Mouse (Mus musculus) CH12F3 (cell line): Measurements from ENCODE around the gene Immp2l.

Experiments
- in situ Hi-C: fragments of 300-500 bp; cut with MboI; formaldehyde crosslinking; loops from 2 replicates; pipeline ENCODE4 v1.14.3; 2020; ENCODE audit warnings: low sequenced_read_pairs

The Immp2l gene

DNA sequence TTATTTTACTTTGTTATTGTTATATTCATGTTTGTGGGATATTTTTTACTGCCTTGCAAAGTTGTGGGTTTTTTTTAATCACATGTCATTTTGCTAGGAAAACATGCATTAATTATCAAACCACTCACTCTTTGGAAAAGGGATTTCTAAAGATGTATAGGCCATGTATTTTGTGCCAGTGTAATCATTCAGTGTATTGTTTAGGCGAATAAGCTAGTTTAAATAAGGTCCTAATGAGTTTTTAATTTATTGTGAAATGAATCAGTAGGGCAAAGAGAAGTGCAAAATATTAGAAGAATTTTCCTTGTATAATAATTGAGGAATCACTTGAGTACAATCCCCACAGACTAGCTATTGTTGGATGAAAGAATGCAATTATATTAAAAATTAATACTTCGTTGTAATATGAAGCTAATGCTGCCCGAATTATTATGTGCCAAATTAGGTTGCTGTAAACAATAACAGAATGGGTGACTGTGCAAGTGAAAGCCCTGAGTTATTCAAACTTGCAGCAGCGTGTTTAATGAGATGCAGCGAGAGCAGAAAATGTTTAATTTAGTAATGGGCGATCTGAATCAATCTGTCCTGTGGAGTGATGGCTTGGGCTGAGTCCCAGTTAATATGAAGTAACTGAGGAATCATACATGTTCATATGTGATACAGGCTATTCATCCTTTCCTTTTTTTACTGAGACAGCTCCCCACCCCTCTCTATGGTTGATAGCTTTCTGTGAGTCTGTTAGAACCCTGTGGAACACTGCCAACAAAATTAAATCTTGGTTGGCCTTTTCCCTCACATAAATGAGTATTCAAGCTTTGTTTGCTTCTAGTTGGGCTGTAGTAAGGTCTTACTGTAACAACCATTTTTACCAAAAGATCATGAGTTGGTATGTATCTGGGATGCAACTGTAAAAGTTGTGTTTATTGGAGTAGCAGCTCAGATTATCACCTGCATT is 285.1 kb downstream of the Immp2l start:
- in situ Hi-C loops: no loop called here

DNA sequence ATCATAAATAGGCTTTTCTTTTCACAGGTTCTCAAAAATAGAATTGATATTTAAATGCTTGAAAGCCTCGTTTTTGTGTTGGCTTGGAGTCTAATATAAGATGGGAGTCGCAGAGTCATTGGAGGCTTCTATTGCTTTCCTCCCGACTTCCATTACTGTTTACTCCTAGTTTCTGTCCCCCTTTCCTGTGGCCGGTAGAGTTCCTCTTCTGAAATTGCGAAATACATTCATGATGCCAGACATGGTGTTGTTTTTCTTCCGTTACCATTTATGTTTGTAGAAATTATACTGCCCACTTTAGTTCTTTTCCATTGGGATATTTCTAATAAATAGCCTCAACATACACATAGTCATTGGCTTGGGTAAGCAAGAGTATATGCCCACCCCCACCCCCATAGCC is 289.5 kb downstream of the Immp2l start:
- in situ Hi-C loops: no loop called here

DNA sequence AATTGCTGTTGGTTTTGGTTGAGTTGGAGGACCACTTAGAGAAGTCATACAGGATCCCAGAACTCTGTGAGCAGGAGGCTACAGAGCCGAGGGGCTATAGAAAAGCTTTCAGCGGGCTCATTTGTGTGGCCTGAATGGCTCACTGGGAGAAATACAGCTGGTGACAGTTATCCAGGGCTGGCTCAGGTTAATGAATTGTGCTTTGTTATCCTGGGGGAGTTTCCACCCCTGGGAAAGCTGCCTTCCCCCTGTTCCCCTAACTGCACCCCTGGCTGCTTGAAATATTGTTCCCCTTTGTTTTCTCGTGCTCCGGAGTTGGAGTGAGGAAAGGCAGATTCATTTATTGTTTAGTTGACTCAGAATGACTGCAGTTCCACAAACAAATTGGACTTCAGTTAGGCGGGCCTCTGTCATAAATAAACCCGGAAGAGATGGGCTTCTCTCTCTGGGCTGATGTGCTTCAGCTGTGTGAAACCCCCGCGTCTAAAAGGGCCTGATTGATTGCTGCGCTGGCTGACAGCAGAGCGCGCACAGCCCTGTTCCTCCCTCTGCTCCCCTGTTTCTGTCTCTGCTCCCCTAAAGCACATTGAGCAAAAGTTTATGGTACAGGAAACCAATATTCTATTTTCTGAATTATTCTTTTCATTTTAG is 291.0 kb downstream of the Immp2l start:
- in situ Hi-C loops: no loop called here

DNA sequence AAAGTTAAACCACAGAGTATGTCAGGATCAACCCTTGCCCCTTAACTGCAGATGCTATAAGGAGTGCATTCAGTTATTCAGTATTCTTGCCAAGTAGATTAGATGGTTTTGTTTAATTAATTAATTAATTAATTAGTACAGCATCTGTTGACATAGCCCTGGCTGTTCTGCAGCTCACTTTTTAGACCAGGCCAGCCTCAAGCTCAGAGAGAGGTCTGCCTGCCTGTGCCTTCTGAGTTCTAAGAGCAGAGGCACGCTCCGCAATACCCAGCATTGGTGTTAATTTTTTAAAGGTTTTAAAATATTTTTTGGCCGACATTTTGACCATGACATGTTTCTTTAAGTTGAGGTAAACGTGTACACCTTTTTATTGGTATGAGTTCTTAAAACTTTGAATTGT is 292.0 kb downstream of the Immp2l start:
- in situ Hi-C loops: no loop called here

DNA sequence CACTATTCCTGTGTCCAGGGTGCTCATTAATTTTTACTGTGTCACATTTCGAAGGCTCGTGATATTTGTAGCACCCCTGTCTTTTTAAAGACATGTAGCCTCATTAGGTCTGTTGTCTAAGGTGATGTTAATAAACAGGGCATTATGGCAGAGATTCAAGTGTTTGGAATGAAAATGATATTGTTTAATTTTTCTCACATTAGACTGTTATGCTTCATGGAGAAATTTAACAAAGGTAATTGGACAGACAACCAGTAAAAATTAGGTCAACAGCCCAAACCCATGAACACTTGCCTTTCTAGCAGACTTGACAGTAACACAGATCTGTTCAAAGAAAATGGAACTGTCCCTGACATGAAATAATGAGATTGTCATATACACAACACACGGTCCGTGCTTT is 292.5 kb downstream of the Immp2l start:
- in situ Hi-C loops: no loop called here

DNA sequence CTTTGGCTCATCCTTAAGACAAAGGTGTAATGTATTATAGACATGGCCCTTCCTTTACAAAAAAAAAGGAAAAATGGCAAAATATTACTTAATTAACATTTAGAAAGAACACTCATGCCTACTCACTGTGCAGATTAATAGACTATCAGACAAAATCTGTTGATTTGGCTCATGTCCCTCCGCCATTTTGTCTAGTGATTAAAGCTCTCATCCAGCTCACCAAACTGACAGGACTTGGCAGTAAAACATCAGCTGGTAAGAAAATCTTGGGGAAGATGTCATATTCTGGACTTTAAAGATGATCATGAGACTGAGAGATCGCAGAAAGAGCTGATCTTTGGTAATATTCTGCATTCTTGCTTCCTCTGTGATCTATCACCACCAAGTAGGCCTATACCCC is 293.5 kb downstream of the Immp2l start:
- in situ Hi-C loops: no loop called here

DNA sequence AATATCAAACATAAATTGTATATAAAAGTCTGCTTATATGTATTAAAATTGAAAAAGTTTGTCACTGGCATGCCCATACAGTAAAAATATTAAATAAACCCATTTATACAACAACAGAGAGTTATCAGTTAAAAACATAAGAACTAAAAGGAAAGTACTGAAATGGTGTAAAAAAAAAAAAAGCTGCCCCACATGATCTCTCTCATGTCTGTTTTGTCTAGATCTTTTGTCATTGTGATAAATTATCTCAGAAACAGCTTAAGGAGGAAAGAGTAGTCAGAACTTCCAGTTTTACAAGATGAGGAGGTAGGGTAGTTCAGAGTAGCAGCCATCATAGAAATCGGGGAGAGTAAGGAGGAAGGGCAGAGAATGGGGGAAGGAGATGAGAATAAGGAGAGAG is 298.1 kb downstream of the Immp2l start:
- in situ Hi-C loops: no loop called here

DNA sequence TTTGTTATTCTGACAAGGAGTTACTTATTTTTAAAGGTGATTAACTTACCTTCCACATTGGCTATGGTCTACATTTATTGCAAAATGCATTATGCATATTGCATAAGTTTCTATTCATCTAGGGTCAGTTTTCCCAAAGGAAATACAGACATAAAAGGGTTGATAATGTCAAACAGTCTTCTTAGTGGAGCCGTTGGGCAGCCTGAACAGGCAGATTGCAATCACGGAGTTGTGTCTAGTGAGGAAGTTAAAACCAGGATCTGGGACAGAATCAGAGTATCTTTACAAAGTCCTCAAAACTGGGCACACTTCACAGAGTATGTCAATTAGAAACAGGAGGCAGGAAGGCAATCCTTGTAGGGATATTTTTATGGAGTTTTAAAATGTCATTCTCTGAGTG is 300.5 kb downstream of the Immp2l start:
- in situ Hi-C loops: no loop called here

DNA sequence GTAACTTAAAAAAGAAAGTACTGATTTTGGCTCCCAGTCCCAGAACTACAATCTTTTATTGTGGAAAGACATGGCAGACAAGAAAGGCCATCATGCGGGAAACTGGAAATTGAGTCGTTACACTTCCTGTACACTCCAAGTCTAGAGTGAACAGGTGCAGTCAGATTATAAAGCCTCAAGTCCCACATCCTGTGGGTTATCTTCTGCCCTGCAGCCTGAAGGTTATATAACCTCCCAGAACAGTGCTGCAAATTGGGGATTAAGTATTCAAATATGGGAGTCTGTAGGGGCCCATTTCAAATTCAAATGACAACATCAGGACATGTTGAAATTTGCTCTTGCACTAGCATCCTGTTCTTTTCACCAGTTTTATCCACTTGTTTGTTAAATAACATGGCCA is 301.9 kb downstream of the Immp2l start:
- in situ Hi-C loops: no loop called here

DNA sequence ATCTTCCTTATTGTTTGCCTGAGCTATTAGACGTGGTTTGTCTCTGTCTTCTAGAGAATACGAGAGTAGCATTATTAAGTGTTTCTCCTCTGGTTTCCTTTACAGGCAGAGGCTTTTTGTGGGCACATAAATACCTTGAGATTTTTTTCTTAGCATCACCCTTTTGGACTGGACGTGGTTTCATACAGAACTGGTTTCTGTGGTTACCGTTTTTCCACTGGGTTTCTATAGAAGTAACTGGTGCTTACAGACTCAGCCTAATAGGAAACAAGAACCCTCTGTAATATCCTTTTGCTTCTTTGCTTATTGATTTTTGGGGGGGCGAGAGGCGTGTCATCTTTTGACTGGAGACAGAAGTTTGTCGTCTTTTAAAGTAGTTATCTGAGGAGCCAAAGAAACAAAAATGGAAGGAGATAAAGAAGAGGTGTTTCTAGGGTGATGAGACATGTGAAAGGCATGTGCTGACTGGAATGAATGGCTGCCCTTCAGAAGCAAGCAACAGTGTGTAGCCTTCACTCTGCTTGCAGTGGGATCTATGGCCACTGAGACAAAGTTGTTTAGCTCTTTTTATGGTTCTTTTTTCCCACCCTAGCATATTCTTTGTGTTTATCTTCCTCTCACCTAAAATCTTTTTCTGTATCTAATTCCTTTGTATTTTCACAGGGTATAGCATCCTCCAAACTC is 307.2 kb downstream of the Immp2l start:
- in situ Hi-C loops: no loop called here

DNA sequence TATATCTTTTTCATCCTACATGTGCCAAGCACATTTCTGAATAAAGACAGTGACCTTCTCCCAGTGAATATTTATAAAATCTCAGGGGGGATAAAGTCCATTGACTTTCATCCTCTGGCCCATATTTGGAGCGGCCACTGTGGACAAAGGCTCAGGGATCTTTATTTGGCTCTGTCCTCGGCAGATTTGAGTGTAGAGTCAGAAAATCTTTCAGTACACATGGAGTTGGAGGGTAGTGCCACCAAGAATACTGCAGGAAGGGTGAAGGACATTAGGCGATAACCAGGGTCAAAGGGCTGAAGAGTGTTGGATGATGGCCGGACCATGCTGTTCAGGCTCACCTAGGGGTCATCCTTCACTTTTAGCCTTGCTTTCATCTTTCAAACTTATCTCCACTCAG is 321.7 kb downstream of the Immp2l start:
- in situ Hi-C loops: no loop called here

DNA sequence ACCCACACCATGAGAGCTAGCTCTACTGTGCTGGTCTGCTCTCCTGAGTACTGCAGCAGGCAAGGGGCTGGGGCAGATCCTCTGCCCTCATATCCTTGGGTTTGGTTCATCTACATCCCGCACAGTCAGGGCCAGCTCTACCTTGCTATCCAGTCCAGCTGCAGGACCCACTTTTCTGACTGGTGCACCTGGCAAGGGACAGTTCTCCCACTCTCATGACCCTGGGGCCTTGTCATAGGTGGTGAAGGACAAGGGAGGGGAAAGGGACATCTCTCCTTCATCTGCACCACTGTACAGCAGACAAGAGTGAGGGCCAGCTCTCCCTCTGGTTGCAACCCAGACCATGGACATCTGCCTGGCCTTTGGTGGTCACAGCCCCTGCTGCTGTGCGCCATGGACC is 323.6 kb downstream of the Immp2l start:
- in situ Hi-C loops: no loop called here

DNA sequence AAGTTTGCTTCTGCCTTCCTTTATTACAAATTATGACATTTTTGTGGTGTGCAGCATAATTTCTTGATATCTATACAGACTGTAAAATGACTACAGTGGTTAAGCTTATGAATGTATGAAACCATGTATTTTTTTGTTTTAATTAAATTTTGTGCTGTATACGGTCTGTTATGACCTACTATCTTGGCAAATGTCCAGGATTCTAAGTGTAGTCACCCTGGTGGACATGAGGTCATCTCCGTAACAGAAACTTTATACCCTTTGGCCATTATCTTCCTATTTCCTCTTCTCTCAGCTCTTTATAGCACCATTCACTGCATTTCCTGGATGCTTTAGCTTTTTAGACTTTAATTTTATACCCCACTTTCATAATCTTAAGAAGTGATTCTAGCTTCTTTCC is 325.5 kb downstream of the Immp2l start:
- in situ Hi-C loops: no loop called here

DNA sequence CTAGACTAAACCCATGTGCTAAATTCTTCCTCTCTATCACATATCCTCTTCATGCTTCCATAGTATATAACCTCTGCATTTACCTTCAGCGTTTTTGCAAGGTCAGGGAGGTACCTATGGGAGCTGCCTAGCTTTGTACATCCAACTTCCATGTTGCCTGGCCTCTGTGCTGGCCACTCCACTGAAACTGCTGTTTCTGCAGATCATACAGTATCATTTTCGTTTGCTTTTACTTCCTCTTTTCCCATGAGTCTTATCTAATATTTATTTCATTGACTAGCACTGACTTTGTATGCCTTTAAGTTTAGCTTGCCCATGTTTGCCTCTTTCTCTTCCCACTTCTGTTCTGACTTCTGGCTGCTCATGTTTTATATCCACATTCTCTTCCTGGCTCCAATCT is 325.9 kb downstream of the Immp2l start:
- in situ Hi-C loops: no loop called here

DNA sequence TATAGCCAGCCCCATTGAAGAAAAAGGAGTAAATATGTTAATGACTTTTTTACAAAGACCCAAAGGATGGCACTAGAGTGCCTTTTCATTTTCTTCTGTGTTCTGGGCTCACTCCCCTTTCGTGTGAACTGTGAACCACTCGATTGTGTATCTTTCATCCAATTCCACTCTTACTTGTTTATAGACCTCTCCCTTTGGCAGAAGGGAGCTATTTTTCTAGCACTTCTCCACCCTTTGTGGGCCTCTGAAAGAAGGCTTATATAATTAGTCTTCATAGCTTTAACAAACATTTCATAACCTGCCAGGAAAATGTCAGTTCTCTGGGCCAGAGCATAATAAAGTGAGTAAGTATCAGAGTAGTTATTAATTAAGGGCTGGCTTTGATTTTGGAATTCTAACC is 327.4 kb downstream of the Immp2l start:
- in situ Hi-C loops: no loop called here

DNA sequence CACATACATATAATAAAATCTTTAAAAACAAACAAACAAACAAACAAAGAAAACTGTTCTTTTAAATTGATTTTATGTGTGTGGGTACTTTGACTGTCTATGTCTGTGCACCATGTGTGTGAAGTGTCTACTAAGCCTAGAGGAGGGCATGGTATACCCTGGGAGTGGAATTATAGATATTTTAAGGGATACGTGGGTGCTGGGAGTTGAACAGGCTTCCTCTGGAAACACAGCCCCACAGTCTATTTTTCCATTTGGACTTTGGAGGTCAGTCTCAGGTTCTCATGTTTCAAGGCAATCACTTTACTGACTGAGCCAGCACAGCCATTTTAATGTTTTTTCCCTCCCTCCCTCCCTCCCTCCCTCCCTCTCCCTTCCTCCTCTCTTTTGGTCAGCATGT is 331.0 kb downstream of the Immp2l start:
- in situ Hi-C loops: no loop called here

DNA sequence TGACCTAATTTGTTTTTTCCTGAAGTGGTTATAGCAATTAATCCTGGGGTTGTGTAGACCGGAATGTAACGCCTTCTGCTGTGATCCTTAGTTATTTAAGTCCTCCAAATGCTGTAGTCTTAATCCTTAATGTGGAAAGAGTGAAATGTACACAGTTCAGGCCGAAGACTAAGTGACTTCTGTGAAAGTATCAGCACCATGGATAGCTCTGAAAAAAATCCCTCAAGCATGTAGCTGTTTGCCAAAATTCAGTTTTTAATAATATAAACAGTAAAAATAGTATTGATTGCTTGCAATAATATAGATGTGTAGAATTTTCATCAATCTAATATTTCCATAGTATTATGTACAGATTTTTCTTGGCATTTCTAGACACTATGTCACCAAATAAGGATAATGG is 332.1 kb downstream of the Immp2l start:
- in situ Hi-C loops: no loop called here

DNA sequence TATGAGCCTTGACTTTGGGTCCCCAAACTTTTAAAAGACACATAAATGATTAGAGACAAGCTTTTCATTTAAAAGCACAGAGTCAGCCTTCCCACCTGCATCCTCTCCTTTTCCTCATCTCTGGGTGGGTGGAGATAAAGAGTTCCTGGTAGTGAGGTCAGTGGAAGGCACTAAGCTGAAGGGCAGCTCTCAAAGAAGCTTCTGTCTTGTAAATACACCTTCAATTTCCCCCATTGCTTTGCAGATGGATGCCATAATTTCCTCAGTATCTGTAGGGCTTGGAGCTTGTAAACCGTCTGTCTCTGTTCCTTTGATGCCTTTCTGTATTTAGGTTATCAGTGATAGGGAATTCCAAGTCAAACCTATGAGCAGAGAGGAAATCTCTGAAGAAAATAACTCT is 362.8 kb downstream of the Immp2l start:
- in situ Hi-C loops: no loop called here

DNA sequence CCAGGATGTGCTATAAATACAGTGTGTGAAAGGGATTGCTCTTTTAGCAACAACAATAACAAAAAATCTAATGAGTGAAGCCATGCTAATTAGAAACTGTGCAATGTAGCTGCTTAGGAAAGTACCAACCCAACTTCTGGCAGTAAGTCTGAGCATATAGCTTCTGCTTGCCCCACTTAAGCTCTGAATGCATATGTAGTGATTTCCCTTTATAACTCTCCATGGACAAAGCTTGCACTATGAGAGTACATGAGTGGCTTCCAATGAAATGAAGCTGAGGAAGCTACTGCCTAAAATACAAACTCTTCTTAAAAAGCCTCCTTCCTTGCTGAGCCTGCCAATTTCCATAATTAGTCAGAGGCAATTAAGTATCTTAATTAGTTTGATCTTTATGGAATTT is 370.3 kb downstream of the Immp2l start:
- in situ Hi-C loops: no loop called here

DNA sequence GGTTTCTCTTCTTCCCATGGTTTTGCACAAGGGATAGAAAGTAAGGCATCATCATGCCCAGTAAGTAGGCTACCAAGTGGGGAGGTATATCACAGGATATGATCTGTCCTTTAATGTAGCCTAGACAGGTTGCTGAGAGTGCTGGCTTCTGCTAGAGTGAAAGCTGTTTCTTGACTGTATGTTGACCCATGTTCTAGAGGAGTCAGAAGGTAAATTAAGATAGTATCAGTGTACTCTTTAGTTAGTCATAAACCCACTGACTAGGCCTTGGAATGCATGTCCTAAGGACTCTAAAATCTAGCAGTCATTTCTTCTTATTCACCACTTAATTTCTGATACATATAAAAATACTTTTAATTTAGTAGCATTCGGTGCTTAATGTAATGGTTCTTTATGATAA is 377.2 kb downstream of the Immp2l start:
- in situ Hi-C loops: no loop called here

DNA sequence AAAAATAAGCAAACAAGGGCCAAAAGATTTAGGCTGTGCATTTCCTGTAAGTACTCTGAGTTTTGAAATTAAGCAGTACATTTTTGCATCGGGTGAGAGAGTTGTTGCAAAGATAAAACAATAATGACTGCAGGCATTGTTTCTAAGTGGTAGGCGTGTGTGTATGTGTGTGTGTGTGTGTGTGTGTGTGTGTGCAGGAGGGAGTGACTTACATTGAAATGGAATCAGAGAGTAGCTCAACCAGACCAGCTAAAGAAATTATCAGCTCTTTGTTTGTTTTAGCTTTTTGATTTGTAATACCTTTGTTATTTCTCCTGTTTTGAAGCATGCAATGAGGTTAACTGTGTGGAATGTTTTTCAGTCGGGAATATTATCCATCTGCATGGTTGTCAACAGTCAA is 378.0 kb downstream of the Immp2l start:
- in situ Hi-C loops: no loop called here

DNA sequence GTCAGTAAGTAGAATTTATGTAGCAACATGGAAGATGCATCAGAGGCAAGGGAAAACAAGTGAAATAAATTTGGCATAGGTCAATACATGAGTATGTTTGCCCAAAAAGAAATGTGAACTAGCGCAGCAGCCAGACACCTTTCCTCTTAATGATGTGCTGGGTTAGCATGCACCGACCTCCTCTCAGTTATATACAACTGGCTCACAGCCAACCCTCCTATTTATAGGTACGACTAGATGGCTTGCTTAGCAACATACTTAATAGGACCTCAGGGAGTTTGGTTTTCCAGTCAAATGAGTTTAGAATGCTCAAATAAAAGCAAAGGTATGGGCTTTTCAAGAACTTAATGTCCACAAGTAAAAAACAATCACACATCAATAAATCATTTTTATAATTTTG is 385.5 kb downstream of the Immp2l start:
- in situ Hi-C loops: no loop called here
